Mouse (Mus musculus): ENCODE results near the gene Stat6. TPM values are rescaled to one million over a fixed set of nuclear protein-coding genes. Genes with fewer than 3 reads are reported as not detected.

Stat6 gene
- polyA plus RNA-seq, 1 experiment from 2014 or later = 22.9 TPM

GRCm38 (mm10) chr10:127663590-127663989 is 20.8 kb downstream of the Stat6 start:
- peaks cover 49% of the 10 kb centered on the region for H3K36me3 ChIP-seq (ENCODE audit: control insufficient read depth, insufficient read depth, low read length)
- DNase-seq (ENCODE audit: low spot score) = peak; percentile 65
- H3K4me3 ChIP-seq (ENCODE audit: low read depth, low read length) = peak overlapping the region; percentile 85
- no peaks in the 10 kb centered on the region for H3K27me3 ChIP-seq (replicated peaks; ENCODE audit: control insufficient read depth, insufficient read depth, low read length)
- H3K9me3 ChIP-seq (ENCODE audit: control insufficient read depth, low read length) = no peaks in the 10 kb centered on the region
- WGBS = 27% methylated on average over 5 of the region's 5 CpGs
- ATAC-seq (ENCODE audit: low read depth) = no peak
- peak overlapping the region; percentile 47; the same call in 1 of the 2 replicates for H3K9ac ChIP-seq (ENCODE audit: low read depth, low read length)
- H3K27ac ChIP-seq (replicated peaks; ENCODE audit: low read depth, low read length) = peak overlapping the region; percentile 77; the same call in 1 of the 2 replicates
- peaks cover 38% of the 10 kb centered on the region for H3K4me1 ChIP-seq (ENCODE audit: control insufficient read depth, insufficient read depth, low read length)
- H3K4me2 ChIP-seq (ENCODE audit: low read depth, low read length) = peak overlapping the region; percentile 73

DNA sequence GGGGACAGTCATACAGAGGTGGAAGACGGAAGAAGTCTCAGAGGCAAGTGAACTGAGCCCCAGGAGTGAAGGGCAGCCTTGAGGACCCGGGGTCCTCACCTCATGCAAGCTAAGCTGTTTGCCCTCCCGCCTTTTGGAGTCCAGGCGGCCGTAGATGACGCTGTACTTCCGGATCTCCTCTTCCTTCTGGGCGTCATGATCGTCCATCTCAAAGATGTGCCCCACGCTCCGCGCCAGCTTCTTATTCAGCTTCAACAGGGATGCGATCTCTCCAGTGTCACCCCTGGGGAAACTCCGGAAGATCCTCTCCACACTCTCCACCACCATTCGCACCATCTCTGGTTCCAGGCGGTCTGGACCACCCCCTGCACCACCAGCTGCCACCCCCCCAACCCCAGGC is 21.4 kb downstream of the Stat6 start:
- Histone ChIP-seq H3K4me1 (ENCODE audit: control insufficient read depth, insufficient read depth, low read length) (peaks cover 38% of the 10 kb centered on the region), H3K4me3 (ENCODE audit: low read depth, low read length) (peak overlapping the region; percentile 85), H3K27me3 (replicated peaks; ENCODE audit: control insufficient read depth, insufficient read depth, low read length) (no peaks in the 10 kb centered on the region), H3K9ac (ENCODE audit: low read depth, low read length) (peak overlapping the region; percentile 47), H3K4me2 (ENCODE audit: low read depth, low read length) (peak overlapping the region; percentile 73), H3K36me3 (ENCODE audit: control insufficient read depth, insufficient read depth, low read length) (peaks cover 49% of the 10 kb centered on the region), H3K9me3 (ENCODE audit: control insufficient read depth, low read length) (no peaks in the 10 kb centered on the region), H3K27ac (replicated peaks; ENCODE audit: low read depth, low read length) (peak overlapping the region; percentile 4; the same call in 1 of the 2 replicates)
- ATAC-seq (ENCODE audit: low read depth) = no peak
- DNase-seq (ENCODE audit: low spot score) = no peak
- 30% methylated on average over 16 of the region's 16 CpGs for WGBS

- WGBS = 32% methylated on average over 12 of the region's 13 CpGs
- peak overlapping the region; percentile 85 for H3K4me3 ChIP-seq (ENCODE audit: low read depth, low read length)
- no peaks in the 10 kb centered on the region for H3K9me3 ChIP-seq (ENCODE audit: control insufficient read depth, low read length)
- ATAC-seq (ENCODE audit: low read depth) (no peak), DNase-seq (ENCODE audit: low spot score) (no peak)
- no peaks in the 10 kb centered on the region for H3K27me3 ChIP-seq (replicated peaks; ENCODE audit: control insufficient read depth, insufficient read depth, low read length)
- H3K9ac ChIP-seq (ENCODE audit: low read depth, low read length) = peak overlapping the region; percentile 86
- 0 out of 2 replicates have a peak overlapping the region, but pooled peaks have one; percentile 99 for H3K27ac ChIP-seq (replicated peaks; ENCODE audit: low read depth, low read length)
- peak overlapping the region; percentile 73 for H3K4me2 ChIP-seq (ENCODE audit: low read depth, low read length)
- peaks cover 43% of the 10 kb centered on the region for H3K4me1 ChIP-seq (ENCODE audit: control insufficient read depth, insufficient read depth, low read length)
- H3K36me3 ChIP-seq (ENCODE audit: control insufficient read depth, insufficient read depth, low read length) = peaks cover 46% of the 10 kb centered on the region
Observed at GRCm38 (mm10) chr10:127664891-127665290, 22.1 kb downstream of the Stat6 start.

DNA sequence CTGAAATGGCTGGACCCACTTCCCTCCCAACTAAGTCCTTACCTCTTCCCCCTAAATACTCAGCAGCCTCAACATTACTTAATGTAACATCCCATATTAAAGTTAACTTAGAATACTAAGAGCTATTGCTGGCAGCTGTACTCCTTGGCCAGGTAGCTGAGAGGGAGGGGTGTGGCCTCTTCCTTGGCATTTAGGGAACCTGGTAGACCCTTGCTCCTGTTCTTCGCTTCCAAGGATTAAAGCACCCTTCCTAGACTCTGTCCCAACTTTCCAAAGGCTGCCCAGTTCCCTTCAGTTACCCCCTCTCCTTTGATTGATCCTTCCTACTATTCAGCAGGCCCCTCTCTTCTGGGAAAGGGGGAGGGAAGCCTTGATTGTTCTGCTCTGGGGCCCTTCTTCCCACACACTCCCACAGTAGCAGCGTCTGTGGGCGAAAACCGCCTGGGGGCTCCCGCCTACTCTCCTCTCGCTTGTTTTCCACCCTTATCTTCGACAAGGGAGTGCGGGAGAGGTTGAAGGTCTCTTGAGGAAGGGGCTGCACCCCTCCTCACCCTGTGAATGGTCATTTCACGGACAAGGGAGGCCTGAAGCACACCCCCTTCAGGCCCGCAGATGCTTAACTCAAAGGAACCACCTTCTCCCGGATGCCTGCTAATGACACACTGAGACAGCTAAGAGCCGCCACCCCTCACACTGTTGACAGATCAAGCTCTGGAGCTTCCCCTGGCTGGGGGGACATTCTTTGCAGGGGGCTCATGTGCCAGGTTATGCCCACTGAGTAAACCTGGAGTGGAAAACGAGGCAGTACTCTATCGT is 22.8 kb downstream of the Stat6 start:
- ATAC-seq (ENCODE audit: low read depth) = no peak
- Histone ChIP-seq H3K9me3 (ENCODE audit: control insufficient read depth, low read length) (no peaks in the 10 kb centered on the region), H3K27ac (replicated peaks; ENCODE audit: low read depth, low read length) (peak overlapping the region; percentile 99), H3K36me3 (ENCODE audit: control insufficient read depth, insufficient read depth, low read length) (peaks cover 39% of the 10 kb centered on the region), H3K4me1 (ENCODE audit: control insufficient read depth, insufficient read depth, low read length) (peaks cover 43% of the 10 kb centered on the region), H3K9ac (ENCODE audit: low read depth, low read length) (peak overlapping the region; percentile 86), H3K27me3 (replicated peaks; ENCODE audit: control insufficient read depth, insufficient read depth, low read length) (no peaks in the 10 kb centered on the region), H3K4me3 (ENCODE audit: low read depth, low read length) (peak overlapping the region; percentile 85), H3K4me2 (ENCODE audit: low read depth, low read length) (peak overlapping the region; percentile 73)
- WGBS = 5% methylated on average over 14 of the region's 14 CpGs
- no peak for DNase-seq (ENCODE audit: low spot score)

GRCm38 (mm10) chr10:127666501-127667268 is 23.9 kb downstream of the Stat6 start, which contains the start of gene Nemp1:
Nemp1 (plus strand) TSS chr10:127666901.
- Histone ChIP-seq H3K9me3 (ENCODE audit: control insufficient read depth, low read length) (no peaks in the 10 kb centered on the region), H3K27me3 (replicated peaks; ENCODE audit: control insufficient read depth, insufficient read depth, low read length) (no peaks in the 10 kb centered on the region), H3K4me3 (ENCODE audit: low read depth, low read length) (peak within 1 kb of the TSS; percentile 85), H3K27ac (replicated peaks; ENCODE audit: low read depth, low read length) (peak within 1 kb of the TSS; percentile 99), H3K4me2 (ENCODE audit: low read depth, low read length) (peak within 1 kb of the TSS; percentile 73), H3K4me1 (ENCODE audit: control insufficient read depth, insufficient read depth, low read length) (peaks cover 37% of the 10 kb centered on the region), H3K36me3 (ENCODE audit: control insufficient read depth, insufficient read depth, low read length) (peaks cover 28% of the 10 kb centered on the region), H3K9ac (ENCODE audit: low read depth, low read length) (peak within 1 kb of the TSS; percentile 86)
- ATAC-seq (ENCODE audit: low read depth) = peak; percentile 67
- peak; percentile 95 for DNase-seq (ENCODE audit: low spot score)
- WGBS = under 1% methylated on average over 40 of the region's 73 CpGs

DNA sequence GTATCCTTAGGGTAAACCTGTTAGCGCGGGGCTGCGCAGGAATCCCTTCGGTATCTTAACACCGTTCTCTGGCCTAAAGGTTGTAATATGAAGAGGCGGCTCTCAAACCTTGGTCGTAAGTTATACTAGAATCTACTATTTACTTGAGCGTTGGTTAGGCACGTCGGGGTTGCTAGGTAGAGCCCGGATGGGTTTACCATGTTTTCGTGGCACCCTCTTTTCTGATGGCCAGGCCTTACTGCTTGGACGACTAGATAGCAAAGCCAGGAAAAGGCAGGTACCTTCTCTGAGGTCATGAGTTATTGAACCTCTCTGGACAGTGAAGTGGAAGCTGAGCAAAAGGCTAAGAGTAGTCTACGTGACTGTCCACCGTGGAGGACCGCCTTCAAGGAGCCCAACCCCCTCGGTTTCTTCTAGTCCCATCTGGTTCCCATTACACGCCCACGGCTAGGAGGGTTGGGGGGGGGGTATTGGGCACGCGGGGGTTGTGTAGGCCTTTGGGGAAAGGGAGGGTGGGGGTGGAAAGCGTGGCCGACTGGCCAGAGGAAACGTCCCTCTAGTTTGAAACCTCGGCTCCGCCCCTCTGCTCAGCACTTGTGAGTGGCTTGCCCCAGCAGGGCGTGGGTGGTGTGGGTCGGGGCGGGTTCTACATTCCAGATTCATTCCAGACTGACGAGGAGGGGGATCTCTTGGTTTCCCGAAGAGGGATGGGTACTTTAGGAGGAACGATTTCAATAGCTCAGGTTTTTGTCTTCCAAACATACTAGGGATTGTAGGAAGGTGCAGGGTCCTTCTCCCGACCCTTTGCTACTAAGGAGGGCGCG is 24.7 kb downstream of the Stat6 start:
- peak overlapping the region; percentile 85 for H3K4me3 ChIP-seq (ENCODE audit: low read depth, low read length)
- H3K4me1 ChIP-seq (ENCODE audit: control insufficient read depth, insufficient read depth, low read length) = peaks cover 30% of the 10 kb centered on the region
- peak overlapping the region; percentile 99 for H3K27ac ChIP-seq (replicated peaks; ENCODE audit: low read depth, low read length)
- no peaks in the 10 kb centered on the region for H3K9me3 ChIP-seq (ENCODE audit: control insufficient read depth, low read length)
- WGBS = 1% methylated on average over 35 of the region's 35 CpGs
- peak overlapping the region; percentile 73 for H3K4me2 ChIP-seq (ENCODE audit: low read depth, low read length)
- peak; percentile 98 for DNase-seq (ENCODE audit: low spot score)
- H3K36me3 ChIP-seq (ENCODE audit: control insufficient read depth, insufficient read depth, low read length) = peaks cover 26% of the 10 kb centered on the region
- peak; percentile 75 for ATAC-seq (ENCODE audit: low read depth)
- H3K9ac ChIP-seq (ENCODE audit: low read depth, low read length) = peak overlapping the region; percentile 86
- H3K27me3 ChIP-seq (replicated peaks; ENCODE audit: control insufficient read depth, insufficient read depth, low read length) = no peaks in the 10 kb centered on the region

GRCm38 (mm10) chr10:127668093-127669050 is 25.6 kb downstream of the Stat6 start, which contains the start of gene Nab2:
Nab2 (minus strand) TSS chr10:127668568.
- Histone ChIP-seq H3K9me3 (ENCODE audit: control insufficient read depth, low read length) (no peaks in the 10 kb centered on the region), H3K9ac (ENCODE audit: low read depth, low read length) (peak within 1 kb of the TSS; percentile 86), H3K4me1 (ENCODE audit: control insufficient read depth, insufficient read depth, low read length) (peaks cover 21% of the 10 kb centered on the region), H3K27ac (replicated peaks; ENCODE audit: low read depth, low read length) (peak within 1 kb of the TSS; percentile 99), H3K27me3 (replicated peaks; ENCODE audit: control insufficient read depth, insufficient read depth, low read length) (no peaks in the 10 kb centered on the region), H3K36me3 (ENCODE audit: control insufficient read depth, insufficient read depth, low read length) (peaks cover 17% of the 10 kb centered on the region), H3K4me3 (ENCODE audit: low read depth, low read length) (peak within 1 kb of the TSS; percentile 85), H3K4me2 (ENCODE audit: low read depth, low read length) (peak within 1 kb of the TSS; percentile 73)
- WGBS = under 1% methylated on average over 38 of the region's 40 CpGs
- DNase-seq (ENCODE audit: low spot score) (peak; percentile 92), ATAC-seq (ENCODE audit: low read depth) (peak; percentile 51)
